23 mouse cellular contexts compared by ENCODE assay signal in the genomic region with DNA sequence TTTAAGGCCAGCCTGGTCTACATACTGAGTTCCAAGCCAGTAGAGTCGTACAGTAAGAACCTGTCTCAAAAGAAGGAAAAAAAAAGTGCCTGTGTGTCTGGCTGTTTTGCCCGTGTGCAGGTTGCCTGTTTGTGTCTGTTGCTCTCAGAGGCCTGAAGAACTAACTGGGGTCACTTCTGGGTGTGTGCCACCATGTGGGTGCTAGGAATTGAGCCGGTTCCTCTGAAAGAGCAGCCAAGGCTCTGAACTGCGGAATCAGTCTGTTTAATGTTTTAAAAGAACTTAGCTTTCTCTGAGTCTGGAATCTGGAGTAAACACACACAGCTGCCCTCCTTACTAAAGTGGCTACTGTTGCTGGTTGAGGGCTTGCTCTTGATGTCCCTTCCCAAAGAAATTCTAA.
"Had no signal": no experiment of that assay in that cellular context is flagged by ENCODE, and none has a peak within 500 bp of the region (broad histone marks: within the 10 kb centered on the region; RNA-seq: fewer than 3 reads in every experiment).

No protein-coding gene starts in this region.

- ATAC-seq: inflammation-experienced regulatory T-cells, adult 6 months; intestine, embryonic 16.5 days; liver, postnatal 0 days; lung, postnatal 0 days; midbrain, embryonic 15.5 days had no signal

- H3K9ac ChIP-seq: limb, embryonic 12.5 days; limb, embryonic 15.5 days; liver, embryonic 14.5 days; liver, postnatal 0 days; lung, embryonic 14.5 days; midbrain, embryonic 12.5 days; midbrain, embryonic 15.5 days; neural tube, embryonic 12.5 days; neural tube, embryonic 15.5 days had no signal

- DNase-seq: layer of hippocampus, adult 9-11 months; liver, postnatal 0 days; lung, embryonic 14.5 days; right cerebral cortex, adult 18-20 months; right cerebral cortex, postnatal 14 days; right cerebral cortex, postnatal 4 days; thymus, adult 2 months; thymus, postnatal 14 days; thymus, postnatal 4 days had no signal

- H3K4me1 ChIP-seq: limb, embryonic 12.5 days; limb, embryonic 15.5 days; midbrain, embryonic 12.5 days; midbrain, embryonic 15.5 days; neural tube, embryonic 12.5 days; neural tube, embryonic 15.5 days had no signal

- H3K4me2 ChIP-seq: limb, embryonic 12.5 days; limb, embryonic 15.5 days; liver, embryonic 11.5 days; lung, embryonic 14.5 days; midbrain, embryonic 12.5 days; midbrain, embryonic 15.5 days; neural tube, embryonic 12.5 days; neural tube, embryonic 15.5 days had no signal

- H3K36me3 ChIP-seq: limb, embryonic 12.5 days; limb, embryonic 15.5 days; midbrain, embryonic 12.5 days; midbrain, embryonic 15.5 days; neural tube, embryonic 12.5 days; neural tube, embryonic 15.5 days had no signal

- H3K9me3 ChIP-seq: limb, embryonic 12.5 days; limb, embryonic 15.5 days; midbrain, embryonic 12.5 days; midbrain, embryonic 15.5 days; neural tube, embryonic 12.5 days; neural tube, embryonic 15.5 days had no signal

- H3K4me3 ChIP-seq: layer of hippocampus, adult 2 months; limb, embryonic 12.5 days; limb, embryonic 15.5 days; midbrain, embryonic 12.5 days; midbrain, embryonic 15.5 days; neural tube, embryonic 12.5 days; neural tube, embryonic 15.5 days had no signal

- H3K27me3 ChIP-seq: limb, embryonic 12.5 days; limb, embryonic 15.5 days; midbrain, embryonic 12.5 days; midbrain, embryonic 15.5 days; neural tube, embryonic 12.5 days; neural tube, embryonic 15.5 days had no signal

- H3K27ac ChIP-seq: layer of hippocampus, adult 2 months; limb, embryonic 12.5 days; limb, embryonic 15.5 days; liver, embryonic 14.5 days; macrophage; midbrain, embryonic 12.5 days; midbrain, embryonic 15.5 days; neural tube, embryonic 12.5 days; neural tube, embryonic 15.5 days; stomach, postnatal 0 days had no signal
